Mouse (Mus musculus) heart, postnatal 0 days (tissue): ENCODE measurements around the gene Rbm5. TPM values are rescaled to one million over a fixed set of nuclear protein-coding genes. Genes with fewer than 3 reads are reported as not detected.
A peak's percentile ranks its signal among the peaks of the same experiment; 100 is the strongest.

Experiments used
- ATAC-seq: fragments of 200-750 bp; cut with Nextera tagmentation; 2 replicates; pipeline ENCODE4 v1.8.0; 2017; ENCODE audit warnings: low read depth, moderate number of reproducible peaks, moderate library complexity; ENCODE audit not compliant: insufficient read depth
- DNase-seq: peaks from one replicate; pipeline ENCODE4 v3.0.0-alpha.2; 2016; ENCODE audit warnings: low spot score
- H3K27ac ChIP-seq: fragments of 300-500 bp; sonication (generic); 2 replicates; pipeline ENCODE4 v1.5.1; 2014; ENCODE audit warnings: low read depth, mild to moderate bottlenecking
- H3K27me3 ChIP-seq: fragments of 300-500 bp; sonication (generic); 2 replicates; pipeline ENCODE4 v1.6.1; 2014; ENCODE audit warnings: low read length, mixed read lengths; ENCODE audit not compliant: control insufficient read depth, insufficient read depth
- H3K36me3 ChIP-seq: fragments of 300-500 bp; sonication (generic); replicated peaks from 2 replicates; pipeline ENCODE4 v1.6.1; 2014; ENCODE audit warnings: low read length, mixed read lengths; ENCODE audit not compliant: control insufficient read depth, insufficient read depth
- H3K4me1 ChIP-seq: fragments of 300-500 bp; sonication (generic); 2 replicates; pipeline ENCODE4 v1.6.1; 2014; ENCODE audit warnings: antibody characterized with exemption; ENCODE audit not compliant: control insufficient read depth, insufficient read depth
- H3K4me2 ChIP-seq: fragments of 300-500 bp; sonication (generic); 2 replicates; pipeline ENCODE4 v1.6.1; 2014; ENCODE audit warnings: low read depth, mild to moderate bottlenecking, low read length, moderate library complexity
- H3K4me3 ChIP-seq: fragments of 300-500 bp; sonication (generic); 2 replicates; pipeline ENCODE4 v1.5.1; 2014; ENCODE audit warnings: low read depth, low read length
- H3K9ac ChIP-seq: fragments of 300-500 bp; sonication (generic); replicated peaks from 2 replicates; pipeline ENCODE4 v1.6.1; 2014; ENCODE audit warnings: low read depth, low read length, mixed read lengths
- H3K9me3 ChIP-seq: fragments of 300-500 bp; sonication (generic); replicated peaks from 2 replicates; pipeline ENCODE4 v1.6.1; 2016; ENCODE audit warnings: low read length; ENCODE audit not compliant: control insufficient read depth
- CTCF ChIP-seq: IDR thresholded peaks from 2 replicates; pipeline ENCODE4 v1.5.1; 2016; ENCODE audit warnings: antibody characterized with exemption, control low read depth, low read depth
- EP300 ChIP-seq: IDR thresholded peaks from 2 replicates; pipeline ENCODE4 v1.6.1; 2016; ENCODE audit warnings: antibody characterized with exemption, low read depth
- WGBS: fragments of 180-500 bp; shearing (Covaris S2); extraction: QIAGEN DNeasy Blood & Tissue Kit; methylation state at CpG from one replicate; pipeline ENCODE4 v1.1.7; 2014; 5-methylcytosine and 5-hydroxymethylcytosine counted together
- polyA plus RNA-seq: library from polyadenylated mRNA; unstranded; fragments of >200 nt; fragmentation: Nextera tagmentation; extraction: Ambion mirVana; gene quantifications from 2 replicates; pipeline ENCODE4 v1.2.1, GENCODE M21; 2015
- total RNA-seq: library from RNA; depleted of rRNA; stranded (reverse); fragments of >200 nt; gene quantifications from 2 replicates; pipeline ENCODE4 v1.2.3, GENCODE M21; 2014; ENCODE audit warnings: low replicate concordance

Rbm5 gene
- total and polyA plus RNA-seq, 2 experiments from 2014 or later: 81.7 to 90.6 TPM

GRCm38 (mm10) chr9:107759593-107759992 is 11.2 kb downstream of the Rbm5 start:
- TF ChIP-seq CTCF (no peak), EP300 (no peak)
- no peaks in the 10 kb centered on the region for H3K4me1 ChIP-seq
- no peak overlapping the region for H3K4me3 ChIP-seq
- no peaks in the 10 kb centered on the region for H3K27me3 ChIP-seq
- H3K9me3 ChIP-seq: no peaks in the 10 kb centered on the region
- DNase-seq: no peak
- peaks cover 93% of the 10 kb centered on the region for H3K36me3 ChIP-seq
- no peak for ATAC-seq
- 87% methylated on average over 6 of the region's 6 CpGs for WGBS
- H3K4me2 ChIP-seq: no peak overlapping the region
- H3K27ac ChIP-seq: no peak overlapping the region
- no peak overlapping the region for H3K9ac ChIP-seq

GRCm38 (mm10) chr9:107750378-107750777 is 20.4 kb downstream of the Rbm5 start:
- H3K27ac ChIP-seq: no peak overlapping the region
- peaks cover 95% of the 10 kb centered on the region for H3K36me3 ChIP-seq
- no peak overlapping the region for H3K4me3 ChIP-seq
- ATAC-seq (no peak), DNase-seq (no peak)
- H3K4me2 ChIP-seq: no peak overlapping the region
- TF ChIP-seq CTCF: no peak
- no peak for TF ChIP-seq EP300
- H3K27me3 ChIP-seq: no peaks in the 10 kb centered on the region
- no peaks in the 10 kb centered on the region for H3K4me1 ChIP-seq
- H3K9ac ChIP-seq: no peak overlapping the region
- H3K9me3 ChIP-seq: no peaks in the 10 kb centered on the region
- WGBS: 66% methylated on average over 5 of the region's 5 CpGs

- Histone ChIP-seq H3K9ac (no peak overlapping the region), H3K4me3 (no peak overlapping the region), H3K4me1 (no peaks in the 10 kb centered on the region), H3K4me2 (no peak overlapping the region), H3K36me3 (peaks cover 97% of the 10 kb centered on the region), H3K27ac (no peak overlapping the region), H3K9me3 (no peaks in the 10 kb centered on the region), H3K27me3 (no peaks in the 10 kb centered on the region)
- TF ChIP-seq CTCF (no peak), EP300 (no peak)
- DNase-seq: no peak
- no peak for ATAC-seq
- 98% methylated on average over 3 of the region's 3 CpGs for WGBS
Measured at GRCm38 (mm10) chr9:107748063-107748462, 22.7 kb downstream of the Rbm5 start.

- H3K36me3 ChIP-seq: peaks cover 98% of the 10 kb centered on the region
- H3K27ac ChIP-seq: no peak overlapping the region
- TF ChIP-seq EP300 (no peak), CTCF (no peak)
- 91% methylated on average over 1 of the region's 1 CpGs for WGBS
- H3K4me1 ChIP-seq: no peaks in the 10 kb centered on the region
- DNase-seq (no peak), ATAC-seq (no peak)
- no peak overlapping the region for H3K4me3 ChIP-seq
- no peaks in the 10 kb centered on the region for H3K27me3 ChIP-seq
- no peak overlapping the region for H3K4me2 ChIP-seq
- H3K9ac ChIP-seq: no peak overlapping the region
- no peaks in the 10 kb centered on the region for H3K9me3 ChIP-seq
Measured at GRCm38 (mm10) chr9:107747310-107747709, 23.5 kb downstream of the Rbm5 start.

GRCm38 (mm10) chr9:107746679-107747078 is 24.1 kb downstream of the Rbm5 start:
- Histone ChIP-seq H3K36me3 (peaks cover 98% of the 10 kb centered on the region), H3K4me3 (no peak overlapping the region), H3K4me2 (no peak overlapping the region), H3K27me3 (no peaks in the 10 kb centered on the region), H3K27ac (no peak overlapping the region), H3K9me3 (no peaks in the 10 kb centered on the region), H3K4me1 (no peaks in the 10 kb centered on the region), H3K9ac (no peak overlapping the region)
- DNase-seq (no peak), ATAC-seq (no peak)
- 92% methylated on average over 3 of the region's 3 CpGs for WGBS
- TF ChIP-seq CTCF: 0 out of 2 replicates have a peak, but pooled peaks have one; percentile 10
- no peak for TF ChIP-seq EP300

- Histone ChIP-seq H3K9me3 (no peaks in the 10 kb centered on the region), H3K36me3 (peaks cover 98% of the 10 kb centered on the region), H3K27ac (no peak overlapping the region), H3K4me3 (no peak overlapping the region), H3K4me1 (no peaks in the 10 kb centered on the region), H3K9ac (no peak overlapping the region), H3K4me2 (no peak overlapping the region), H3K27me3 (no peaks in the 10 kb centered on the region)
- DNase-seq: no peak
- 89% methylated on average over 6 of the region's 6 CpGs for WGBS
- TF ChIP-seq CTCF: no peak
- no peak for TF ChIP-seq EP300
- no peak for ATAC-seq
Measured at GRCm38 (mm10) chr9:107744061-107744460, 26.7 kb downstream of the Rbm5 start.
